Mouse (Mus musculus) E14TG2a.4 (cell line): ENCODE measurements around the gene Pmm1.

ENCODE experiments used
- CTCF ChIP-seq: conservative IDR thresholded peaks from 2 replicates; pipeline ENCODE4 v1.5.1; 2014; ENCODE audit warnings: low read length
- NANOG ChIP-seq: IDR thresholded peaks from 2 replicates; pipeline ENCODE4 v1.6.1; 2014; ENCODE audit warnings: borderline replicate concordance, low read length, mixed read lengths
- POU5F1 ChIP-seq: IDR thresholded peaks from 2 replicates; pipeline ENCODE4 v1.6.1; 2014; ENCODE audit warnings: low read length, borderline replicate concordance

GRCm38 (mm10) chr15:81937098-81937972 is 23.4 kb downstream of the Pmm1 start:
- no peak for TF ChIP-seq CTCF
- no peak for TF ChIP-seq POU5F1
- TF ChIP-seq NANOG, result no peak
